34 mouse cellular contexts compared by ENCODE assay signal in genomic region chr9:114468217-114468616, GRCm38 (mm10). TPM values are rescaled to one million over a fixed set of nuclear protein-coding genes. Genes with fewer than 3 reads are reported as not detected.
DNase-seq lines count a peak whose midpoint lies in the region; ATAC-seq and TF ChIP-seq lines count a peak whose summit lies in the region.
"Had no signal": no experiment of that assay in that cellular context is flagged by ENCODE, and none has a peak within 500 bp of the region (broad histone marks: within the 10 kb centered on the region; RNA-seq: fewer than 3 reads in every experiment).

No protein-coding gene starts in this region.

- no peak for DNase-seq in heart, adult 2 months
- DNase-seq in liver, embryonic 11.5 days (ENCODE audit: low spot score), result no peak
- DNase-seq in liver, embryonic 13.5 days, result peak; percentile 41
- DNase-seq in lung, postnatal 25 days (ENCODE audit: low spot score), result no peak
- no peak for DNase-seq in layer of hippocampus, adult 9-11 months
- DNase-seq: adrenal gland, adult 2 months; adrenal gland, postnatal 14 days; cerebellum, adult 11 months; cerebellum, adult 2 months; cerebellum, adult 9-11 months; cerebellum, postnatal 25 days; forebrain, postnatal 0 days; gastrocnemius, adult 2 months; gastrocnemius, postnatal 14 days; heart, adult 11 months; heart, postnatal 14 days had no signal

- no peaks in the 10 kb centered on the region for H3K79me2 ChIP-seq in heart, adult 2 months (replicated peaks; ENCODE audit: control insufficient read depth, insufficient read depth, low read length)

- intact Hi-C loops in heart, adult 2 months (cut with DNase I), result no loop called here

- no peak for TF ChIP-seq EP300 in heart, adult 2 months (IDR thresholded peaks at IDR 0.05; ENCODE audit: insufficient read depth, low read depth, low read length)

- TF ChIP-seq CTCF in heart, adult 2 months (IDR thresholded peaks at IDR 0.05), result no peak

- peaks cover 32% of the 10 kb centered on the region for H3K36me3 ChIP-seq in heart, embryonic 13.5 days
- no peaks in the 10 kb centered on the region for H3K36me3 ChIP-seq in heart, adult 2 months (ENCODE audit: control insufficient read depth, insufficient read depth, low read length)
- H3K36me3 ChIP-seq in liver, embryonic 11.5 days (ENCODE audit: control insufficient read depth, insufficient read depth, low read length), result peaks cover 2% of the 10 kb centered on the region; the same call in 1 of the 2 replicates
- peaks cover 11% of the 10 kb centered on the region for H3K36me3 ChIP-seq in liver, embryonic 13.5 days
- no peaks in the 10 kb centered on the region for H3K36me3 ChIP-seq in liver, embryonic 16.5 days (ENCODE audit: control insufficient read depth, insufficient read depth)
- H3K36me3 ChIP-seq in intestine, embryonic 16.5 days (ENCODE audit: control insufficient read depth, insufficient read depth, low read length), result peaks cover 12% of the 10 kb centered on the region; the same call in 1 of the 2 replicates

- no peak overlapping the region for H3K4me3 ChIP-seq in heart, embryonic 13.5 days
- H3K4me3 ChIP-seq in heart, adult 2 months, result no peak overlapping the region
- H3K4me3 ChIP-seq in liver, embryonic 11.5 days (ENCODE audit: low read depth, low read length), result no peak overlapping the region
- H3K4me3 ChIP-seq in liver, embryonic 13.5 days (replicated peaks), result no peak overlapping the region
- H3K4me3 ChIP-seq in liver, embryonic 16.5 days (ENCODE audit: low read depth, low read length), result no peak overlapping the region
- H3K4me3 ChIP-seq in intestine, embryonic 16.5 days (ENCODE audit: low read length), result no peak overlapping the region
- H3K4me3 ChIP-seq: embryonic facial prominence, embryonic 12.5 days; embryonic facial prominence, embryonic 15.5 days; gastrocnemius, adult 2 months; heart, embryonic 15.5 days; hindbrain, embryonic 12.5 days; hindbrain, embryonic 15.5 days had no signal

- no peaks in the 10 kb centered on the region for H3K27me3 ChIP-seq in heart, embryonic 13.5 days (replicated peaks)
- H3K27me3 ChIP-seq in heart, adult 2 months (ENCODE audit: control insufficient read depth, insufficient read depth, low read length), result no peaks in the 10 kb centered on the region
- H3K27me3 ChIP-seq in liver, embryonic 11.5 days (replicated peaks; ENCODE audit: control insufficient read depth, insufficient read depth, low read length), result no peaks in the 10 kb centered on the region
- no peaks in the 10 kb centered on the region for H3K27me3 ChIP-seq in liver, embryonic 13.5 days
- H3K27me3 ChIP-seq in liver, embryonic 16.5 days (ENCODE audit: control insufficient read depth, insufficient read depth, low read depth, low read length), result no peaks in the 10 kb centered on the region
- no peaks in the 10 kb centered on the region for H3K27me3 ChIP-seq in intestine, embryonic 16.5 days (replicated peaks; ENCODE audit: control insufficient read depth, insufficient read depth, low read length)
- H3K27me3 ChIP-seq: embryonic facial prominence, embryonic 12.5 days; embryonic facial prominence, embryonic 15.5 days; heart, embryonic 15.5 days; hindbrain, embryonic 12.5 days; hindbrain, embryonic 15.5 days had no signal

- no peak overlapping the region for H3K4me2 ChIP-seq in heart, embryonic 13.5 days
- no peak overlapping the region for H3K4me2 ChIP-seq in liver, embryonic 11.5 days
- H3K4me2 ChIP-seq in liver, embryonic 13.5 days, result no peak overlapping the region
- no peak overlapping the region for H3K4me2 ChIP-seq in liver, embryonic 16.5 days (ENCODE audit: low read depth, low read length)
- no peak overlapping the region for H3K4me2 ChIP-seq in intestine, embryonic 16.5 days (ENCODE audit: low read depth, low read length)
- H3K4me2 ChIP-seq: embryonic facial prominence, embryonic 12.5 days; embryonic facial prominence, embryonic 15.5 days; heart, embryonic 15.5 days; hindbrain, embryonic 12.5 days; hindbrain, embryonic 15.5 days had no signal

- peak; percentile 44; the same call in 1 of the 2 replicates for ATAC-seq in heart, embryonic 13.5 days (ENCODE audit: extremely low read depth, insufficient number of reproducible peaks, low FRiP score, low TSS enrichment)
- ATAC-seq in liver, embryonic 11.5 days (replicated peaks; ENCODE audit: low FRiP score), result peak; percentile 73
- ATAC-seq in liver, embryonic 13.5 days (ENCODE audit: low read depth), result peak; percentile 89
- ATAC-seq in liver, embryonic 16.5 days (ENCODE audit: low read depth), result peak; percentile 73
- ATAC-seq in intestine, embryonic 16.5 days, result no peak
- ATAC-seq: CD4-positive, CD25-positive, alpha-beta regulatory T cell, adult 4 months; forebrain, embryonic 14.5 days; forebrain, postnatal 0 days had no signal

- H3K9me3 ChIP-seq in heart, embryonic 13.5 days, result 0 out of 2 replicates have a peak, but pooled peaks cover 2% of the 10 kb centered on the region
- no peaks in the 10 kb centered on the region for H3K9me3 ChIP-seq in liver, embryonic 11.5 days (ENCODE audit: control insufficient read depth, low read length)
- no peaks in the 10 kb centered on the region for H3K9me3 ChIP-seq in liver, embryonic 13.5 days (replicated peaks)
- H3K9me3 ChIP-seq in liver, embryonic 16.5 days (replicated peaks; ENCODE audit: control insufficient read depth, low read length), result no peaks in the 10 kb centered on the region
- no peaks in the 10 kb centered on the region for H3K9me3 ChIP-seq in intestine, embryonic 16.5 days (ENCODE audit: control insufficient read depth, low read length)
- H3K9me3 ChIP-seq: embryonic facial prominence, embryonic 12.5 days; embryonic facial prominence, embryonic 15.5 days; heart, embryonic 15.5 days; hindbrain, embryonic 12.5 days; hindbrain, embryonic 15.5 days had no signal

- no peak overlapping the region for H3K27ac ChIP-seq in heart, embryonic 13.5 days (replicated peaks)
- no peak overlapping the region for H3K27ac ChIP-seq in heart, adult 2 months
- H3K27ac ChIP-seq in liver, embryonic 11.5 days (ENCODE audit: low read depth, low read length), result no peak overlapping the region
- H3K27ac ChIP-seq in liver, embryonic 13.5 days, result peak overlapping the region; percentile 53; the same call in 1 of the 2 replicates
- H3K27ac ChIP-seq in liver, embryonic 16.5 days (ENCODE audit: low read length), result no peak overlapping the region
- no peak overlapping the region for H3K27ac ChIP-seq in intestine, embryonic 16.5 days (ENCODE audit: low read length)
- H3K27ac ChIP-seq: embryonic facial prominence, embryonic 12.5 days; embryonic facial prominence, embryonic 15.5 days; gastrocnemius, adult 2 months; heart, embryonic 15.5 days; hindbrain, embryonic 12.5 days; hindbrain, embryonic 15.5 days had no signal

- 73% methylated on average over 5 of the region's 5 CpGs for WGBS in heart, embryonic 13.5 days
- 83% methylated on average over 5 of the region's 5 CpGs for WGBS in heart, adult 2 months
- WGBS in liver, embryonic 11.5 days, result 70% methylated on average over 5 of the region's 5 CpGs
- 60% methylated on average over 5 of the region's 5 CpGs for WGBS in liver, embryonic 13.5 days (ENCODE audit: insufficient replicate concordance)
- WGBS in liver, embryonic 16.5 days (ENCODE audit: insufficient replicate concordance), result 66% methylated on average over 5 of the region's 5 CpGs
- 73% methylated on average over 5 of the region's 5 CpGs for WGBS in intestine, embryonic 16.5 days

- no peak overlapping the region for H3K9ac ChIP-seq in heart, embryonic 13.5 days
- H3K9ac ChIP-seq in heart, adult 2 months (ENCODE audit: low read depth, low read length), result no peak overlapping the region
- no peak overlapping the region for H3K9ac ChIP-seq in liver, embryonic 11.5 days (ENCODE audit: low read depth, low read length)
- no peak overlapping the region for H3K9ac ChIP-seq in liver, embryonic 13.5 days
- no peak overlapping the region for H3K9ac ChIP-seq in liver, embryonic 16.5 days (ENCODE audit: low read depth, low read length)
- H3K9ac ChIP-seq in intestine, embryonic 16.5 days (ENCODE audit: low read depth, low read length), result no peak overlapping the region
- H3K9ac ChIP-seq: embryonic facial prominence, embryonic 12.5 days; embryonic facial prominence, embryonic 15.5 days; forebrain, postnatal 0 days; heart, embryonic 15.5 days; hindbrain, embryonic 12.5 days; hindbrain, embryonic 15.5 days had no signal

- no peak for TF ChIP-seq POLR2A in heart, adult 2 months (IDR thresholded peaks at IDR 0.05; ENCODE audit: insufficient read depth, low read depth, low read length)

- H3K4me1 ChIP-seq in heart, embryonic 13.5 days, result peaks cover 4% of the 10 kb centered on the region; the same call in 1 of the 2 replicates
- no peaks in the 10 kb centered on the region for H3K4me1 ChIP-seq in heart, adult 2 months (ENCODE audit: control insufficient read depth, insufficient read depth, low read length)
- H3K4me1 ChIP-seq in liver, embryonic 11.5 days (replicated peaks; ENCODE audit: control insufficient read depth, insufficient read depth, low read length), result peaks cover 14% of the 10 kb centered on the region
- H3K4me1 ChIP-seq in liver, embryonic 13.5 days (replicated peaks), result peaks cover 28% of the 10 kb centered on the region
- peaks cover 13% of the 10 kb centered on the region for H3K4me1 ChIP-seq in liver, embryonic 16.5 days (ENCODE audit: control insufficient read depth, low read depth, low read length)
- 0 out of 2 replicates have a peak, but pooled peaks cover 3% of the 10 kb centered on the region for H3K4me1 ChIP-seq in intestine, embryonic 16.5 days (ENCODE audit: control insufficient read depth, insufficient read depth, low read length)
- H3K4me1 ChIP-seq: embryonic facial prominence, embryonic 15.5 days; heart, embryonic 15.5 days; hindbrain, embryonic 12.5 days; hindbrain, embryonic 15.5 days had no signal

RNA-seq across cellular contexts. Expression of gene Ccr4, which starts 36.5 kb away (rescaled TPM):
- polyA plus RNA-seq in heart, embryonic 13.5 days (2015; fragmentation: Nextera tagmentation; extraction: Ambion mirVana), result not detected in 2 replicates
- not detected for total RNA-seq in heart, adult 2 months (2021)
- not detected in 2 replicates for polyA plus RNA-seq in heart, adult 2 months (2012; rRNA removed)
- polyA plus RNA-seq in liver, embryonic 11.5 days (2014; fragmentation: Nextera tagmentation; extraction: Ambion mirVana), result not detected in 2 replicates
- polyA plus RNA-seq in liver, embryonic 13.5 days (2015; fragmentation: Nextera tagmentation; extraction: Ambion mirVana), result not detected in 2 replicates
- not detected in 2 replicates for polyA plus RNA-seq in liver, embryonic 16.5 days (2015; fragmentation: Nextera tagmentation; extraction: Ambion mirVana)
- polyA plus RNA-seq in intestine, embryonic 16.5 days (2015; fragmentation: Nextera tagmentation; extraction: Ambion mirVana), result 1.9 and 2.5 TPM in 2 replicates
- total RNA-seq: adrenal gland, adult 2 months; adrenal gland, postnatal 14 days; adrenal gland, postnatal 4 days; common myeloid progenitor, adult 5-6 weeks; forebrain, postnatal 0 days; gastrocnemius, adult 2 months; gastrocnemius, postnatal 14 days; gastrocnemius, postnatal 4 days; hematopoietic stem cell, adult 5-6 weeks; MEL had no signal
- polyA plus RNA-seq: adrenal gland, adult 2 months; C2C12; cerebellum, adult 2 months; embryonic facial prominence, embryonic 12.5 days; forebrain, embryonic 11.5 days; forebrain, embryonic 14.5 days; forebrain, postnatal 0 days; frontal cortex, adult 2 months; heart, embryonic 15.5 days; hindbrain, embryonic 12.5 days; hindbrain, embryonic 15.5 days had no signal

RNA-seq across cellular contexts. Expression of gene C130032M10Rik, which starts 47.3 kb away (rescaled TPM):
- polyA plus RNA-seq in heart, embryonic 13.5 days (2015; fragmentation: Nextera tagmentation; extraction: Ambion mirVana), result 0.89 and 1.0 TPM in 2 replicates
- total RNA-seq in heart, adult 2 months (2021), result not detected
- polyA plus RNA-seq in heart, adult 2 months (2012; rRNA removed), result not detected in 2 replicates
- polyA plus RNA-seq in liver, embryonic 11.5 days (2014; fragmentation: Nextera tagmentation; extraction: Ambion mirVana), result 0.30 TPM in 1 of 2 replicates, not detected in the other
- not detected in 2 replicates for polyA plus RNA-seq in liver, embryonic 13.5 days (2015; fragmentation: Nextera tagmentation; extraction: Ambion mirVana)
- not detected in 2 replicates for polyA plus RNA-seq in liver, embryonic 16.5 days (2015; fragmentation: Nextera tagmentation; extraction: Ambion mirVana)
- polyA plus RNA-seq in intestine, embryonic 16.5 days (2015; fragmentation: Nextera tagmentation; extraction: Ambion mirVana), result 0.32 TPM in 1 of 2 replicates, not detected in the other
- total RNA-seq: adrenal gland, postnatal 14 days; adrenal gland, postnatal 4 days; common myeloid progenitor, adult 5-6 weeks; forebrain, postnatal 0 days; gastrocnemius, adult 2 months; gastrocnemius, postnatal 14 days; gastrocnemius, postnatal 4 days; heart, postnatal 14 days; hematopoietic stem cell, adult 5-6 weeks; MEL had no signal
- polyA plus RNA-seq: adrenal gland, adult 2 months; C2C12; CD4-positive, CD25-positive, alpha-beta regulatory T cell, adult 4 months; cerebellum, adult 2 months; forebrain, embryonic 11.5 days; forebrain, embryonic 14.5 days; forebrain, postnatal 0 days; frontal cortex, adult 2 months; hindbrain, embryonic 15.5 days had no signal
